Mouse (Mus musculus): Measurements from ENCODE around the gene Tubgcp2.
A peak's percentile ranks its signal among the peaks of the same experiment; 100 is the strongest.

Gene Tubgcp2

DNA sequence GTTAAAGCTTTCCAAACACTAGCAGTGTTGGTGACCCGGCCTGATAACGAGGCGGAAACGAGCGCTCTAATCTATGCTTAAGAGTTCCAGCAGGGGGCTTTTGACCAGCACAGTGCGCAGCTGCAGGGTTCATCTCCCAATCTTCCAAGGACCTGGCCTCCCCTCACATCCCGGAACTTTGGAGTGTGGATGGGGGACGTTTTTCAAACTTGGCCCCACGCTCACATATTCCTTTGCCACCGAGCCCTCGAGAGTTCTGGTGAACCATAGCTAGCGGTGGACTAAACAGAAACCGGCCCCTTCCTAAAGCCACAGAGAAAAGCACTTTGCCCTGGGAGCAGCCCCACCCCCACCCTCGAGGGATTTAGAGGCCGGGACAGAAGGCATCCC lies 86.6 kb downstream of the Tubgcp2 start:
- DNase-seq (ENCODE audit: low read depth, low spot score): no peak

DNA sequence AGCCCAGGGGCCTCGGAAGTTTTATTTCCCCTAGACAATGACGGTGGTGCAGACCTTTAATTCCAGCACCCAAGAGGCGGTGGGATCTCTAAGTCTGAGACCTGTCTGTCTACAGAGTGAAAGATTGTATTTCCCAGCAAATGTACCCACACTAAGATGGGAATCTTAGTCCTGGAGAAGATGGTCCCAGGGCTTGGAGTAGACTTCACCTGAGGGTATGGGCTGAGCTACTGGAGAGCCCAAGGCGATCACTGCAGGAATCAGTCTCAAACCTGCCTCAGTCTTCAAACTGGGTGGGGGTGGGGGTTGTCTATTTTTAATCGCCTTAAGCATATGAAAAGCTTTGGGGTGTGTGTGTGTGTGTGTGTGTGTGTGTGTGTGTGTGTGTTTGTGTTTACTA lies 90.4 kb downstream of the Tubgcp2 start:
- DNase-seq (ENCODE audit: low read depth, low spot score): peak; percentile 41

Data from retina, adult 2 months (tissue).